Mouse (Mus musculus): ENCODE results near the gene Adamts2.

DNA sequence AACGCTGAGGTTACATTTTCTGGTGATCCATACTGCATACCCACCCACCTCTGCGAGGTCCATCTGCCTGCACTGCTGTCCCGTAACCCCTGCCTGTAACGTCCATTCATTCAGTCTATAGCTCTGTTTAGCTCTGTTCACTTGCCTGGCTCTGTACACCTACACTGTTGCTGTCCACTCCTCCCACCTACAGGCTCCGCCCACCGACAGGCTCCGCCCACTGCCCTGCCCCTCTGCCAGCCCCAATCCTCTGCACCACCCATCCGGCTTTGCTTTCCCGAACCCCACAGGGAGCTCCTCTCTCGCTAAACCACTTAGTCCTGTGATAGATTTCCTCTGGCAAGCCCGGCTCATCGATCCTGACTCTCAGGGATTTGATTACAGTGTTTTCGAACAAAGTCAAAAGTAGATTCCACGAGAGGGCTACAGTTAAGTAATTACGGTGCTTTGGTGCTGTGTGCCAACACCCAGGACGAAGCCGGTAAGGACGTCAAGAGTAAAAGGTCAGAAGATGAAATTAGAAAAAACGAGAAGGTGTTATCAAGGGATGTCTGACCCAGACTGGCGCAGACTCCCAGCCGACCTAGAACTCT lies 111.8 kb downstream of the Adamts2 start:
- no peak for TF ChIP-seq CTCF (IDR thresholded peaks at IDR 0.05; ENCODE audit: control insufficient read depth, insufficient read depth, insufficient read length)
- no peak for TF ChIP-seq MAX (IDR thresholded peaks at IDR 0.05)
- no peak for TF ChIP-seq FOSL1 (IDR thresholded peaks at IDR 0.05; ENCODE audit: insufficient read depth, low read length, poor library complexity, severe bottlenecking)

Data from C2C12 (cell line).